Mouse (Mus musculus): ENCODE data around the gene Dll1. TPM values are rescaled to one million over a fixed set of nuclear protein-coding genes. Genes with fewer than 3 reads are reported as not detected.
A peak's percentile ranks its signal among the peaks of the same experiment; 100 is the strongest.

Dll1 gene
- polyA plus RNA-seq, 1 experiment = 13.3 TPM

- H3K4me3 ChIP-seq = no peak overlapping the region
- no peak for TF ChIP-seq REST (IDR thresholded peaks at IDR 0.05; ENCODE audit: insufficient read depth, insufficient read length)
- TF ChIP-seq POLR2AphosphoS2 (IDR thresholded peaks at IDR 0.05; ENCODE audit: insufficient read length, low read depth) = no peak
- TF ChIP-seq POLR2A (IDR thresholded peaks at IDR 0.05; ENCODE audit: insufficient read length, low read depth) = no peak
- TF ChIP-seq MYOG (IDR thresholded peaks at IDR 0.05; ENCODE audit: control insufficient read depth in 1 of 3, insufficient read depth in 1 of 3, insufficient read length in 2 of 3, low read depth in 2 of 3) = peak; percentile 29 to 95 (median 90)
- no peak for TF ChIP-seq SRF (IDR thresholded peaks at IDR 0.05; ENCODE audit: control insufficient read depth, insufficient read length, low read depth)
- TF ChIP-seq TCF12 (IDR thresholded peaks at IDR 0.05; ENCODE audit: insufficient read depth, poor library complexity, severe bottlenecking) = peak; percentile 59
- no peak for TF ChIP-seq MAX (IDR thresholded peaks at IDR 0.05; ENCODE audit: low read depth)
- TF ChIP-seq TCF3 (IDR thresholded peaks at IDR 0.05; ENCODE audit: insufficient read length, low read depth) = peak; percentile 74
- TF ChIP-seq MYOD1 (IDR thresholded peaks at IDR 0.05; ENCODE audit: control insufficient read depth in 1 of 3, insufficient read length in 2 of 3, low read depth in 2 of 3) = peak; percentile 75 to 95 (median 89)
- no peak for TF ChIP-seq E2F4 (IDR thresholded peaks at IDR 0.05; ENCODE audit: insufficient read depth)
- TF ChIP-seq USF1 (IDR thresholded peaks at IDR 0.05; ENCODE audit: low read depth) = no peak
- no peak for TF ChIP-seq CEBPB (IDR thresholded peaks at IDR 0.05; ENCODE audit: insufficient read depth, poor library complexity, severe bottlenecking)
- H3K79me2 ChIP-seq (ENCODE audit: control insufficient read depth, insufficient read depth) = no peaks in the 10 kb centered on the region
- H3K27me3 ChIP-seq (ENCODE audit: control insufficient read depth, insufficient read depth, insufficient read length) = no peaks in the 10 kb centered on the region
- H3ac ChIP-seq (ENCODE audit: control insufficient read depth, insufficient read length) = no peak overlapping the region
- H3K36me3 ChIP-seq (ENCODE audit: control insufficient read depth, insufficient read depth) = no peaks in the 10 kb centered on the region
- H3K4me2 ChIP-seq (ENCODE audit: low read depth) = no peak overlapping the region
These were observed 26.5 kb downstream of the Dll1 start for GRCm38 (mm10) chr17:15350152-15350551.

DNA sequence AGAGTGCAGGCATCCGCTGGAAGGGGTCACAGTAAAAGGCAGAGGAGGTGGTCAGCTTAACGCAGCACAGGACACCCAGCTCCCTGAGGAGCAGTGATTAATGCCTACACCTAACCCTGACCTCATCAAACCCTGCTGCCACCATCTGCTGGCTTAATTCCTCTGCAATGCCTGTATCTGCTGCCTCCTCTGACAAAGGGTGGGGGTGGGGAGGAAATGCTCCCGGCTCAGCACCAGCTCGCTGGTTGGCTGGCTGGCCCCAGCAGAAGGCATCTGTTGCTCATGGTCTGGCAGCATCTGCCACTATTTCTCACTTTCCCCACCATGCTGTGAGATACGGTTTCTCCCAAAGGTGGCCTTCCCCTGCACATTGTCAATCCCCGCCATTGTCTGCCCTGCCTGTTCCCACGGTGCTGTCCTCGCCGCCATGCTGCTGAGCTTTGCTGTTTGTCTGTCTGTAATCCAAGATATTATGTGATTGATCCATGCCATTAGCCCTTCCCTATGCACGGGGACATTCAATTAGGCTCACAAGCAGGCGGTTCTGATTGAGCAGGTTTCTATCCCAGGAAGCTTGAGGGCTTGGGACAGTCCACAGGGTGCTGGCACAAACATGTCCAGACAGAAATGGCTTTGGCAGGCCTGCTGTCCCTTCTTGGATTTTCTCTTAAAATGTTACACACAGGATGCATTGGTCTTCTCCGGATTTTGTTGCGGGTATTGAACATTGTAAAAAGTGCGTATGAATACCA, 33.4 kb downstream of the Dll1 start:
- H3K4me3 ChIP-seq = no peak overlapping the region
- no peaks in the 10 kb centered on the region for H3K27me3 ChIP-seq (ENCODE audit: control insufficient read depth, insufficient read depth, insufficient read length)
- no peaks in the 10 kb centered on the region for H3K36me3 ChIP-seq (ENCODE audit: control insufficient read depth, insufficient read depth)
- no peak for TF ChIP-seq POLR2AphosphoS2 (IDR thresholded peaks at IDR 0.05; ENCODE audit: insufficient read length, low read depth)
- TF ChIP-seq TCF12 (IDR thresholded peaks at IDR 0.05; ENCODE audit: insufficient read depth, poor library complexity, severe bottlenecking) = no peak
- TF ChIP-seq MYOG (IDR thresholded peaks at IDR 0.05; ENCODE audit: control insufficient read depth in 1 of 3, insufficient read depth in 1 of 3, insufficient read length in 2 of 3, low read depth in 2 of 3) = peak in 1 of 3 experiments; percentile 26
- no peak for TF ChIP-seq USF1 (IDR thresholded peaks at IDR 0.05; ENCODE audit: low read depth)
- TF ChIP-seq MYOD1 (IDR thresholded peaks at IDR 0.05; ENCODE audit: control insufficient read depth in 1 of 3, insufficient read length in 2 of 3, low read depth in 2 of 3) = peak in 2 of 3 experiments; percentile 40 to 51
- TF ChIP-seq E2F4 (IDR thresholded peaks at IDR 0.05; ENCODE audit: insufficient read depth) = no peak
- no peak for TF ChIP-seq REST (IDR thresholded peaks at IDR 0.05; ENCODE audit: insufficient read depth, insufficient read length)
- no peak for TF ChIP-seq TCF3 (IDR thresholded peaks at IDR 0.05; ENCODE audit: insufficient read length, low read depth)
- TF ChIP-seq MAX (IDR thresholded peaks at IDR 0.05; ENCODE audit: low read depth) = no peak
- no peak for TF ChIP-seq POLR2A (IDR thresholded peaks at IDR 0.05; ENCODE audit: insufficient read length, low read depth)
- no peak for TF ChIP-seq SRF (IDR thresholded peaks at IDR 0.05; ENCODE audit: control insufficient read depth, insufficient read length, low read depth)
- TF ChIP-seq CEBPB (IDR thresholded peaks at IDR 0.05; ENCODE audit: insufficient read depth, poor library complexity, severe bottlenecking) = no peak
- no peak overlapping the region for H3K4me2 ChIP-seq (ENCODE audit: low read depth)
- no peaks in the 10 kb centered on the region for H3K79me2 ChIP-seq (ENCODE audit: control insufficient read depth, insufficient read depth)
- H3ac ChIP-seq (ENCODE audit: control insufficient read depth, insufficient read length) = no peak overlapping the region

- H3K4me2 ChIP-seq (ENCODE audit: low read depth) = no peak overlapping the region
- no peaks in the 10 kb centered on the region for H3K79me2 ChIP-seq (ENCODE audit: control insufficient read depth, insufficient read depth)
- H3K27me3 ChIP-seq (ENCODE audit: control insufficient read depth, insufficient read depth, insufficient read length) = peaks cover 7% of the 10 kb centered on the region
- no peaks in the 10 kb centered on the region for H3K36me3 ChIP-seq (ENCODE audit: control insufficient read depth, insufficient read depth)
- TF ChIP-seq MYOD1 (IDR thresholded peaks at IDR 0.05; ENCODE audit: control insufficient read depth in 1 of 3, insufficient read length in 2 of 3, low read depth in 2 of 3) (no peak), E2F4 (IDR thresholded peaks at IDR 0.05; ENCODE audit: insufficient read depth) (no peak), REST (IDR thresholded peaks at IDR 0.05; ENCODE audit: insufficient read depth, insufficient read length) (no peak), MYOG (IDR thresholded peaks at IDR 0.05; ENCODE audit: control insufficient read depth in 1 of 3, insufficient read depth in 1 of 3, insufficient read length in 2 of 3, low read depth in 2 of 3) (no peak), TCF12 (IDR thresholded peaks at IDR 0.05; ENCODE audit: insufficient read depth, poor library complexity, severe bottlenecking) (no peak), USF1 (IDR thresholded peaks at IDR 0.05; ENCODE audit: low read depth) (no peak), SRF (IDR thresholded peaks at IDR 0.05; ENCODE audit: control insufficient read depth, insufficient read length, low read depth) (no peak), POLR2A (IDR thresholded peaks at IDR 0.05; ENCODE audit: insufficient read length, low read depth) (no peak), POLR2AphosphoS2 (IDR thresholded peaks at IDR 0.05; ENCODE audit: insufficient read length, low read depth) (no peak), MAX (IDR thresholded peaks at IDR 0.05; ENCODE audit: low read depth) (no peak), CEBPB (IDR thresholded peaks at IDR 0.05; ENCODE audit: insufficient read depth, poor library complexity, severe bottlenecking) (no peak), TCF3 (IDR thresholded peaks at IDR 0.05; ENCODE audit: insufficient read length, low read depth) (no peak)
- no peak overlapping the region for H3ac ChIP-seq (ENCODE audit: control insufficient read depth, insufficient read length)
- H3K4me3 ChIP-seq = no peak overlapping the region
These were observed 38.8 kb downstream of the Dll1 start for GRCm38 (mm10) chr17:15337906-15338305.

GRCm38 (mm10) chr17:15329740-15330318, 46.8 kb downstream of the Dll1 start:
- Histone ChIP-seq H3K27me3 (ENCODE audit: control insufficient read depth, insufficient read depth, insufficient read length) (peaks cover 7% of the 10 kb centered on the region), H3K36me3 (ENCODE audit: control insufficient read depth, insufficient read depth) (no peaks in the 10 kb centered on the region), H3K79me2 (ENCODE audit: control insufficient read depth, insufficient read depth) (no peaks in the 10 kb centered on the region), H3K4me3 (no peak overlapping the region), H3K4me2 (ENCODE audit: low read depth) (peak overlapping the region; percentile 12), H3ac (ENCODE audit: control insufficient read depth, insufficient read length) (no peak overlapping the region)
- TF ChIP-seq MYOD1 (IDR thresholded peaks at IDR 0.05; ENCODE audit: control insufficient read depth in 1 of 3, insufficient read length in 2 of 3, low read depth in 2 of 3) (peak in 2 of 3 experiments; percentile 37 to 60), MYOG (IDR thresholded peaks at IDR 0.05; ENCODE audit: control insufficient read depth in 1 of 3, insufficient read depth in 1 of 3, insufficient read length in 2 of 3, low read depth in 2 of 3) (peak; percentile 3 to 73 (median 66)), SRF (IDR thresholded peaks at IDR 0.05; ENCODE audit: control insufficient read depth, insufficient read length, low read depth) (no peak), USF1 (IDR thresholded peaks at IDR 0.05; ENCODE audit: low read depth) (peak; percentile 6)

Data from myocyte (in vitro differentiated cells).